Mouse (Mus musculus) midbrain, embryonic 16.5 days (tissue): ENCODE measurements around the gene Fam120a. TPM values are rescaled to one million over a fixed set of nuclear protein-coding genes. Genes with fewer than 3 reads are reported as not detected.

Experiments used
- ATAC-seq: fragments of 200-750 bp; cut with Nextera tagmentation; 2 replicates; pipeline ENCODE4 v1.8.0; 2017; ENCODE audit warnings: moderate TSS enrichment
- H3K27ac ChIP-seq: fragments of 300-500 bp; sonication (generic); 2 replicates; pipeline ENCODE4 v1.5.1; 2014; ENCODE audit warnings: mild to moderate bottlenecking, low read length, mixed read lengths
- H3K27me3 ChIP-seq: fragments of 300-500 bp; sonication (generic); 2 replicates; pipeline ENCODE4 v1.6.1; 2014; ENCODE audit warnings: low read depth, low read length, mixed read lengths; ENCODE audit not compliant: control insufficient read depth, insufficient read depth
- H3K36me3 ChIP-seq: fragments of 300-500 bp; sonication (generic); 2 replicates; pipeline ENCODE4 v1.6.1; 2014; ENCODE audit warnings: mild to moderate bottlenecking, low read length, moderate library complexity, mixed read lengths; ENCODE audit not compliant: control insufficient read depth, insufficient read depth
- H3K4me1 ChIP-seq: fragments of 300-500 bp; sonication (generic); 2 replicates; pipeline ENCODE4 v1.6.1; 2014; ENCODE audit warnings: mild to moderate bottlenecking, low read length, mixed read lengths; ENCODE audit not compliant: control insufficient read depth, insufficient read depth
- H3K4me2 ChIP-seq: fragments of 300-500 bp; sonication (generic); 2 replicates; pipeline ENCODE4 v1.6.1; 2014; ENCODE audit warnings: mild to moderate bottlenecking, low read length, mixed read lengths
- H3K4me3 ChIP-seq: fragments of 300-500 bp; sonication (generic); 2 replicates; pipeline ENCODE4 v1.5.1; 2014; ENCODE audit warnings: low read depth, mild to moderate bottlenecking, low read length, moderate library complexity, mixed read lengths
- H3K9ac ChIP-seq: fragments of 300-500 bp; sonication (generic); 2 replicates; pipeline ENCODE4 v1.6.1; 2014; ENCODE audit warnings: low read depth, low read length, mixed read lengths
- H3K9me3 ChIP-seq: fragments of 300-500 bp; sonication (generic); replicated peaks from 2 replicates; pipeline ENCODE4 v1.6.1; 2014; ENCODE audit warnings: mild to moderate bottlenecking, low read length, mixed read lengths; ENCODE audit not compliant: control insufficient read depth, poor library complexity, severe bottlenecking
- WGBS: fragments of 180-500 bp; shearing (Covaris S2); extraction: QIAGEN DNeasy Blood & Tissue Kit; methylation state at CpG from one replicate; pipeline ENCODE4 v1.1.7; 2014; 5-methylcytosine and 5-hydroxymethylcytosine counted together
- polyA plus RNA-seq: library from polyadenylated mRNA; unstranded; fragments of >200 nt; fragmentation: Nextera tagmentation; extraction: Ambion mirVana; gene quantifications from 2 replicates; pipeline ENCODE4 v1.2.1, GENCODE M21; 2015

Gene Fam120a
- polyA plus RNA-seq, 1 experiment from 2014 or later, result 9.6 TPM

GRCm38 (mm10) chr13:48931687-48932086, 36.1 kb downstream of the Fam120a start:
- no peaks in the 10 kb centered on the region for H3K4me1 ChIP-seq
- H3K27ac ChIP-seq, result no peak overlapping the region
- H3K9me3 ChIP-seq, result no peaks in the 10 kb centered on the region
- ATAC-seq, result no peak
- no peak overlapping the region for H3K4me2 ChIP-seq
- H3K27me3 ChIP-seq, result no peaks in the 10 kb centered on the region
- no peak overlapping the region for H3K4me3 ChIP-seq
- H3K36me3 ChIP-seq, result peaks cover 2% of the 10 kb centered on the region; the same call in 1 of the 2 replicates
- H3K9ac ChIP-seq, result no peak overlapping the region

- Histone ChIP-seq H3K27ac (no peak overlapping the region), H3K4me1 (no peaks in the 10 kb centered on the region), H3K4me3 (no peak overlapping the region), H3K9me3 (no peaks in the 10 kb centered on the region), H3K4me2 (no peak overlapping the region), H3K36me3 (peaks cover 2% of the 10 kb centered on the region; the same call in 1 of the 2 replicates), H3K27me3 (no peaks in the 10 kb centered on the region), H3K9ac (no peak overlapping the region)
- WGBS, result 91% methylated on average over 5 of the region's 5 CpGs
- no peak for ATAC-seq
Measured at GRCm38 (mm10) chr13:48931232-48931631, 36.6 kb downstream of the Fam120a start.

GRCm38 (mm10) chr13:48929535-48930110, 38.2 kb downstream of the Fam120a start:
- Histone ChIP-seq H3K4me3 (no peak overlapping the region), H3K27ac (no peak overlapping the region), H3K9me3 (no peaks in the 10 kb centered on the region), H3K36me3 (peaks cover 2% of the 10 kb centered on the region; the same call in 1 of the 2 replicates), H3K4me1 (no peaks in the 10 kb centered on the region), H3K27me3 (no peaks in the 10 kb centered on the region), H3K4me2 (no peak overlapping the region), H3K9ac (no peak overlapping the region)
- 91% methylated on average over 3 of the region's 3 CpGs for WGBS
- no peak for ATAC-seq

- Histone ChIP-seq H3K4me1 (no peaks in the 10 kb centered on the region), H3K36me3 (peaks cover 2% of the 10 kb centered on the region; the same call in 1 of the 2 replicates), H3K4me2 (no peak overlapping the region), H3K9ac (no peak overlapping the region), H3K9me3 (no peaks in the 10 kb centered on the region), H3K27me3 (no peaks in the 10 kb centered on the region), H3K27ac (no peak overlapping the region), H3K4me3 (no peak overlapping the region)
- WGBS, result 92% methylated on average over 2 of the region's 2 CpGs
- no peak for ATAC-seq
Measured at GRCm38 (mm10) chr13:48927609-48928008, 40.2 kb downstream of the Fam120a start.

- Histone ChIP-seq H3K4me2 (no peak overlapping the region), H3K4me1 (no peaks in the 10 kb centered on the region), H3K36me3 (peaks cover 15% of the 10 kb centered on the region), H3K4me3 (no peak overlapping the region), H3K27ac (no peak overlapping the region), H3K9ac (no peak overlapping the region), H3K9me3 (no peaks in the 10 kb centered on the region), H3K27me3 (no peaks in the 10 kb centered on the region)
- WGBS, result 76% methylated on average over 2 of the region's 2 CpGs
- ATAC-seq, result no peak
Measured at GRCm38 (mm10) chr13:48922712-48923111, 45.1 kb downstream of the Fam120a start.

- Histone ChIP-seq H3K4me3 (no peak overlapping the region), H3K4me2 (no peak overlapping the region), H3K4me1 (no peaks in the 10 kb centered on the region), H3K9me3 (no peaks in the 10 kb centered on the region), H3K9ac (no peak overlapping the region), H3K36me3 (peaks cover 18% of the 10 kb centered on the region), H3K27ac (no peak overlapping the region), H3K27me3 (no peaks in the 10 kb centered on the region)
- no peak for ATAC-seq
- 100% methylated on average over 1 of the region's 1 CpGs for WGBS
Measured at GRCm38 (mm10) chr13:48921256-48921655, 46.6 kb downstream of the Fam120a start.

- Histone ChIP-seq H3K9me3 (no peaks in the 10 kb centered on the region), H3K9ac (no peak overlapping the region), H3K27ac (no peak overlapping the region), H3K4me3 (no peak overlapping the region), H3K4me1 (no peaks in the 10 kb centered on the region), H3K27me3 (no peaks in the 10 kb centered on the region), H3K36me3 (peaks cover 18% of the 10 kb centered on the region), H3K4me2 (no peak overlapping the region)
- no peak for ATAC-seq
- WGBS, result 89% methylated on average over 7 of the region's 7 CpGs
Measured at GRCm38 (mm10) chr13:48919756-48920415, 47.9 kb downstream of the Fam120a start.

GRCm38 (mm10) chr13:48917113-48917599, 50.7 kb downstream of the Fam120a start:
- WGBS, result 97% methylated on average over 3 of the region's 3 CpGs
- Histone ChIP-seq H3K4me3 (no peak overlapping the region), H3K36me3 (peaks cover 24% of the 10 kb centered on the region), H3K4me2 (no peak overlapping the region), H3K9me3 (no peaks in the 10 kb centered on the region), H3K9ac (no peak overlapping the region), H3K27me3 (no peaks in the 10 kb centered on the region), H3K4me1 (no peaks in the 10 kb centered on the region), H3K27ac (no peak overlapping the region)
- ATAC-seq, result no peak

- Histone ChIP-seq H3K4me2 (no peak overlapping the region), H3K9ac (no peak overlapping the region), H3K27me3 (no peaks in the 10 kb centered on the region), H3K4me1 (no peaks in the 10 kb centered on the region), H3K36me3 (peaks cover 13% of the 10 kb centered on the region), H3K4me3 (no peak overlapping the region), H3K9me3 (no peaks in the 10 kb centered on the region), H3K27ac (no peak overlapping the region)
- ATAC-seq, result no peak
- WGBS, result 91% methylated on average over 1 of the region's 1 CpGs
Measured at GRCm38 (mm10) chr13:48913680-48914079, 54.1 kb downstream of the Fam120a start.
